Mouse (Mus musculus): ENCODE measurements around the gene Olfr878. TPM values are rescaled to one million over a fixed set of nuclear protein-coding genes. Genes with fewer than 3 reads are reported as not detected.

Olfr878 gene
- total RNA-seq (2023), result not detected

GRCm38 (mm10) chr9:37917540-37917939 is at the start of gene Olfr878:
Gene Olfr878, plus strand, starts transcription at chr9:37917840.

GRCm38 (mm10) chr9:37896661-37897060 is 21.0 kb upstream of the Olfr878 start, which contains the start of gene Olfr145:
Gene Olfr145, plus strand, starts transcription at chr9:37896724.

Other genes starting within 250 kb of the Olfr878 start
- gene Panx3, start 248.6 kb upstream of the Olfr878 start, total RNA-seq (2023), result not detected
- not detected for gene Olfr160, start 201.6 kb upstream of the Olfr878 start, total RNA-seq (2023)
- not detected for gene Olfr874, start 172.7 kb upstream of the Olfr878 start, total RNA-seq (2023)
- gene Olfr875, start 146.0 kb upstream of the Olfr878 start, total RNA-seq (2023), result not detected
- gene Olfr876, start 114.8 kb upstream of the Olfr878 start, total RNA-seq (2023), result not detected
- gene Olfr877, start 63.6 kb upstream of the Olfr878 start, total RNA-seq (2023), result not detected
- not detected for gene Olfr145, start 21.1 kb upstream of the Olfr878 start, total RNA-seq (2023)
- not detected for gene Olfr881, start 74.0 kb downstream of the Olfr878 start, total RNA-seq (2023)
- not detected for gene Olfr883, start 108.0 kb downstream of the Olfr878 start, total RNA-seq (2023)
- gene Olfr884, start 128.7 kb downstream of the Olfr878 start, total RNA-seq (2023), result not detected
- gene Olfr885, start 143.5 kb downstream of the Olfr878 start, total RNA-seq (2023), result not detected
- not detected for gene Olfr887, start 166.2 kb downstream of the Olfr878 start, total RNA-seq (2023)
- not detected for gene Olfr888, start 190.3 kb downstream of the Olfr878 start, total RNA-seq (2023)
- gene Olfr889, start 197.4 kb downstream of the Olfr878 start, total RNA-seq (2023), result not detected
- not detected for gene Olfr890, start 224.7 kb downstream of the Olfr878 start, total RNA-seq (2023)